Mouse (Mus musculus): Measurements from ENCODE around the gene Lancl3.
"Not testable (repeated sequence)": the region's sequence is repeated elsewhere in the genome, so short reads cannot be mapped to it uniquely, and the experiment has no call there.

The Lancl3 gene

GRCm38 (mm10) chrX:9271112-9271511 is 71.4 kb downstream of the Lancl3 start:
- no peak for DNase-seq

- peak in 1 of 2 experiments; percentile 1 for DNase-seq
Measured at GRCm38 (mm10) chrX:9271947-9272459, 72.3 kb downstream of the Lancl3 start.

GRCm38 (mm10) chrX:9272460-9273361 is 73.0 kb downstream of the Lancl3 start, which contains the start of gene Xk:
TSS of gene Xk (plus strand) at chrX:9272756.
- peak; percentile 68 to 70 for DNase-seq

- DNase-seq: peak in 1 of 2 experiments; percentile 1
Measured at GRCm38 (mm10) chrX:9273377-9274002, 73.8 kb downstream of the Lancl3 start.

- DNase-seq: no peak
Measured at GRCm38 (mm10) chrX:9274321-9274720, 74.6 kb downstream of the Lancl3 start.

GRCm38 (mm10) chrX:9283464-9283863 is 83.8 kb downstream of the Lancl3 start, which contains the start of gene H2al1m:
TSS of gene H2al1m (plus strand) at chrX:9283764.
- DNase-seq: not testable (repeated sequence)

- DNase-seq: not testable (repeated sequence)
Measured at GRCm38 (mm10) chrX:9293140-9293829, 93.6 kb downstream of the Lancl3 start.

GRCm38 (mm10) chrX:9298413-9298864 is 98.7 kb downstream of the Lancl3 start:
- no peak for DNase-seq

GRCm38 (mm10) chrX:9302791-9303190 is 103.1 kb downstream of the Lancl3 start:
- DNase-seq: no peak

- no peak for DNase-seq
Measured at GRCm38 (mm10) chrX:9303455-9303854, 103.8 kb downstream of the Lancl3 start.

- DNase-seq: not testable (repeated sequence)
Measured at GRCm38 (mm10) chrX:9316457-9316856, 116.8 kb downstream of the Lancl3 start.
